Mouse (Mus musculus) urinary bladder, adult 18-20 months (tissue): ENCODE measurements at regions not wholly inside any gene's neighbourhood (a gene's known extent, or its start where the extent isn't known, plus 50 kb on each side); places are given as distances from the start of the nearest gene placed in this dataset.

Experiments
- DNase-seq, 2 experiments: peaks; one replicate each; pipeline ENCODE4 v3.0.0; 2022; ENCODE audit warnings: low spot score in 2 of 2, mixed read lengths in 2 of 2

DNA sequence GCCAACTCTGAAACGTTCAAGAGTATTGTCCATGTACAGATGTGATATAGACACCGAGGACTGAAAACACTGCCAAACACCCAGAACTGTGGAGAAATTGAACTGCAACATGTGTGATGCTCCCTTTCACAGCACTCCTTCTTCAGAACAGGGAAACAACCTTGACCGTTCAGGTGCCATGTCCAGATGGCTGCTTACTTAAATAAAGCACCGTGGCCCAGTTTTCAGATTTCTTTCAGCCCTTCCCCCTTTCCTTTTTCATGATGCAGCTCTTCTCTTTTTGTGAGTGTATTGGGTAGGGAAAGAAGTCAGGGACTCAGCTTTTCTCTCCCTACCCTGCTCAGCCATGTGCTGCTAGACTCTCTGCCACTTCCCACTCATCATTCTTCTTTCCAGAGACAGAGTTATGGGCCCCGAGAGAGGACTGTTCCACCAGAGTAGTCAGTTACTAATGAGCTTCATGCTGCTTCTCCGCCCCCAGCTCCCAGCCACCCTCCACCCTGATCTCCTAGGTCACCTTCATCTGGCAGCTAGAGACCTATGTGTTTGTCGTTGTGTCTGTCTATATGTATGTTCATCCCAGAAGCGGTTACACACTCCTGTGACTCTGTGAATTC lies 74.3 kb upstream of the Astn2 start:
- no peak for DNase-seq
